Mouse (Mus musculus): ENCODE data around the gene Ngly1.

- TF ChIP-seq CTCF (IDR thresholded peaks at IDR 0.05; ENCODE audit: insufficient read depth, low read depth, low read length) = no peak
- no peak for TF ChIP-seq POLR2A (IDR thresholded peaks at IDR 0.05; ENCODE audit: insufficient read depth, low read depth, low read length)
These were observed 98.4 kb downstream of the Ngly1 start for GRCm38 (mm10) chr14:16347505-16347904.

Measured in olfactory bulb, adult 2 months (tissue).